Mouse (Mus musculus): ENCODE data around the gene Naalad2.
"Not testable (repeated sequence)": the region's sequence is repeated elsewhere in the genome, so short reads cannot be mapped to it uniquely, and the experiment has no call there.

The Naalad2 gene

GRCm38 (mm10) chr9:18402895-18403294, at the start of gene Naalad2:
Gene Naalad2 (minus strand): TSS chr9:18402995.
- DNase-seq, result not testable (repeated sequence)

GRCm38 (mm10) chr9:18431687-18432086, 28.9 kb upstream of the Naalad2 start:
- no peak for DNase-seq

- no peak for DNase-seq
These were observed 27.6 kb upstream of the Naalad2 start, which contains the start of gene Mbd3l2 for GRCm38 (mm10) chr9:18430354-18430753. Gene Mbd3l2 (plus strand): TSS chr9:18430654.

- not testable (repeated sequence) for DNase-seq
These were observed 9.6 kb upstream of the Naalad2 start for GRCm38 (mm10) chr9:18412371-18412770.

GRCm38 (mm10) chr9:18404118-18404517, 1.3 kb upstream of the Naalad2 start, which contains the start of gene Ubtfl1:
Gene Ubtfl1 (plus strand): TSS chr9:18404418.
- no peak for DNase-seq

GRCm38 (mm10) chr9:18399629-18400028, 3.2 kb downstream of the Naalad2 start:
- no peak for DNase-seq

GRCm38 (mm10) chr9:18385782-18386181, 17.0 kb downstream of the Naalad2 start:
- no peak for DNase-seq

- DNase-seq, result not testable (repeated sequence)
These were observed 29.8 kb downstream of the Naalad2 start for GRCm38 (mm10) chr9:18373026-18373425.

- no peak for DNase-seq
These were observed 82.8 kb downstream of the Naalad2 start for GRCm38 (mm10) chr9:18319990-18320389.

GRCm38 (mm10) chr9:18298301-18298700, 104.5 kb downstream of the Naalad2 start:
- DNase-seq, result no peak

- no peak for DNase-seq
These were observed 109.6 kb downstream of the Naalad2 start for GRCm38 (mm10) chr9:18293026-18293781.

- no peak for DNase-seq
These were observed 110.3 kb downstream of the Naalad2 start for GRCm38 (mm10) chr9:18292443-18292922.

- DNase-seq, result peak; percentile 96
These were observed 111.0 kb downstream of the Naalad2 start, which contains the start of gene Chordc1 for GRCm38 (mm10) chr9:18291571-18292429. Gene Chordc1 (plus strand): TSS chr9:18292125.

GRCm38 (mm10) chr9:18278693-18279092, 124.1 kb downstream of the Naalad2 start:
- not testable (repeated sequence) for DNase-seq

GRCm38 (mm10) chr9:18277497-18277896, 125.3 kb downstream of the Naalad2 start:
- no peak for DNase-seq

GRCm38 (mm10) chr9:18276844-18277243, 126.0 kb downstream of the Naalad2 start:
- no peak for DNase-seq

GRCm38 (mm10) chr9:18275901-18276300, 126.9 kb downstream of the Naalad2 start:
- no peak for DNase-seq
